ENCODE assay signal across 8 mouse cellular contexts in the genomic region with DNA sequence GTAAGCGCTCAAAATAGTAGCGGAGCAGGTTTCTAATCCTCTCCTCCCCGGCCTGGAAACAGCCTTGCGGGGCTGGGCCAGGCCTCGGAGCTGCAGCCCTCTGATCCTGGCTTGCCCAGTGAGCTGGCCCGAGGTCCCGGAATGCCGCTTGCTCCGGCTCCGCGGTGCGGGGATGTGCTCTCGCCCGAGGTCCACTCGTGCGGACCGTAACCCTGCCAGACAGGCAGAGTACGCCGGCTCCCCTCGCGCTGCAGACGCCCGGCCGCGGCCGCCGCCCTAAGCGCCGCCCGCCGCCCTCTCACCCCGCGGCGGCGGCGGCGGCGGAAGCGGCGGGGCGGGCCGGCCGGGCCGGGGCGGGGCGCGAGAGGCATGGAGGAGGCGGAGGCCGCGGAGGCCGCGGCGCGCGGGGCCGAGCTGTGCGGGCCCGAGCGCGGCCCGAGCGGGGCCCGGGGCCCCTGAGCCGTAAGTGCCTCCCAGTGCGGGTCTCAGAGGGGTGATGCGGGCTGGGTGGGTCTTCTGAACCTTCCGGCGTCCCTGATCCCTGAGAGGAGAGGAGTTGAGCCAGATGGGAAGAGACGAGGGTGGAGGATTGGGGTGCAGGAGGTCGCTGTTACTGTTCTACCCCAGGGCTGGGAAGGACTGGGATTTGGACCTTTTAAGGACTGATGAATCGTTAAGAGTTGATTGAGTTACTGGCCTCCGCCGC. TPM values are rescaled to one million over a fixed set of nuclear protein-coding genes. Genes with fewer than 3 reads are reported as not detected.
DNase-seq lines count a peak whose midpoint lies in the region; ATAC-seq and TF ChIP-seq lines count a peak whose summit lies in the region.

No protein-coding gene starts in this region.

- ATAC-seq in granulocyte monocyte progenitor cell, adult 5-6 weeks (replicated peaks; ENCODE audit: poor library complexity, severe bottlenecking), result peak; percentile 73
- ATAC-seq in intestine, embryonic 15.5 days, result peak; percentile 98
- peak; percentile 94 for ATAC-seq in liver, embryonic 13.5 days (ENCODE audit: low read depth)

- H3K27me3 ChIP-seq in intestine, embryonic 15.5 days (replicated peaks), result no peaks in the 10 kb centered on the region
- H3K27me3 ChIP-seq in liver, embryonic 13.5 days, result peaks cover 1% of the 10 kb centered on the region; the same call in 1 of the 2 replicates
- no peaks in the 10 kb centered on the region for H3K27me3 ChIP-seq in myocyte (ENCODE audit: control insufficient read depth, insufficient read depth, insufficient read length)
- no peaks in the 10 kb centered on the region for H3K27me3 ChIP-seq in splenic B cell, adult 2 months (ENCODE audit: control insufficient read depth, insufficient read depth, low read length, poor library complexity, severe bottlenecking)

- DNase-seq in 416B (ENCODE audit: low read depth), result peak; percentile 53
- DNase-seq in adrenal gland, adult (ENCODE audit: inconsistent age in 2 of 2, low spot score in 1 of 2), result peak; percentile 79 to 91
- peak; percentile 69 for DNase-seq in embryo, embryonic 10 days (ENCODE audit: low spot score)
- DNase-seq in liver, embryonic 13.5 days, result peak; percentile 58
- DNase-seq in splenic B cell, adult 2 months (ENCODE audit: low read depth, low spot score), result peak; percentile 54

- peaks cover 15% of the 10 kb centered on the region for H3K4me1 ChIP-seq in intestine, embryonic 15.5 days (replicated peaks)
- peaks cover 27% of the 10 kb centered on the region for H3K4me1 ChIP-seq in liver, embryonic 13.5 days (replicated peaks)

- H3K36me3 ChIP-seq in intestine, embryonic 15.5 days, result peaks cover 21% of the 10 kb centered on the region
- peaks cover 36% of the 10 kb centered on the region for H3K36me3 ChIP-seq in liver, embryonic 13.5 days
- peaks cover 24% of the 10 kb centered on the region for H3K36me3 ChIP-seq in myocyte (ENCODE audit: control insufficient read depth, insufficient read depth)
- H3K36me3 ChIP-seq in splenic B cell, adult 2 months (ENCODE audit: control insufficient read depth, insufficient read depth, low read length, poor library complexity, severe bottlenecking), result peaks cover 7% of the 10 kb centered on the region

- peak; percentile 91 for TF ChIP-seq POLR2A in myocyte (IDR thresholded peaks at IDR 0.05; ENCODE audit: insufficient read length, low read depth)

- peaks cover 20% of the 10 kb centered on the region for H3K79me2 ChIP-seq in myocyte (ENCODE audit: control insufficient read depth, insufficient read depth)

- H3ac ChIP-seq in myocyte (ENCODE audit: control insufficient read depth, insufficient read length), result peak overlapping the region; percentile 68

- H3K4me3 ChIP-seq in intestine, embryonic 15.5 days (replicated peaks), result peak overlapping the region; percentile 75
- peak overlapping the region; percentile 74 for H3K4me3 ChIP-seq in liver, embryonic 13.5 days (replicated peaks)
- H3K4me3 ChIP-seq in myocyte, result peak overlapping the region; percentile 95

- no peaks in the 10 kb centered on the region for H3K9me3 ChIP-seq in intestine, embryonic 15.5 days
- H3K9me3 ChIP-seq in liver, embryonic 13.5 days (replicated peaks), result no peaks in the 10 kb centered on the region

- WGBS in intestine, embryonic 15.5 days, result under 1% methylated on average over 63 of the region's 73 CpGs
- WGBS in liver, embryonic 13.5 days (ENCODE audit: insufficient replicate concordance), result under 1% methylated on average over 56 of the region's 73 CpGs

- H3K9ac ChIP-seq in intestine, embryonic 15.5 days, result peak overlapping the region; percentile 90
- peak overlapping the region; percentile 88 for H3K9ac ChIP-seq in liver, embryonic 13.5 days

- H3K4me2 ChIP-seq in intestine, embryonic 15.5 days (replicated peaks), result peak overlapping the region; percentile 77
- peak overlapping the region; percentile 92 for H3K4me2 ChIP-seq in liver, embryonic 13.5 days
- peak overlapping the region; percentile 94 for H3K4me2 ChIP-seq in myocyte (ENCODE audit: low read depth)

- peak overlapping the region; percentile 89 for H3K27ac ChIP-seq in intestine, embryonic 15.5 days
- peak overlapping the region; percentile 77 for H3K27ac ChIP-seq in liver, embryonic 13.5 days

TF ChIP-seq in myocyte, 11 proteins besides CTCF, POLR2A, EP300 and RAD21:
- TF ChIP-seq SRF (IDR thresholded peaks at IDR 0.05; ENCODE audit: control insufficient read depth, insufficient read length, low read depth) (no peak), POLR2AphosphoS2 (IDR thresholded peaks at IDR 0.05; ENCODE audit: insufficient read length, low read depth) (peak; percentile 89)

RNA-seq across cellular contexts. Expression of a gene that starts 0.8 kb away (rescaled TPM):
- not detected in 2 replicates for total RNA-seq in granulocyte monocyte progenitor cell, adult 5-6 weeks (2014; fragmentation: Nextera tagmentation)
- total RNA-seq in granulocyte monocyte progenitor cell, adult 5-6 weeks (2017), result not detected in 2 replicates
- polyA plus RNA-seq in intestine, embryonic 15.5 days (2015; fragmentation: Nextera tagmentation; extraction: Ambion mirVana), result 1.5 and 1.6 TPM in 2 replicates
- 0.23 and 0.25 TPM in 2 replicates for polyA plus RNA-seq in liver, embryonic 13.5 days (2015; fragmentation: Nextera tagmentation; extraction: Ambion mirVana)
- polyA plus RNA-seq in myocyte (2012; fragmentation: generic; extraction: Trizol), result 1.5 TPM

RNA-seq across cellular contexts. Expression of a gene that starts 17.1 kb away (rescaled TPM):
- total RNA-seq in granulocyte monocyte progenitor cell, adult 5-6 weeks (2014; fragmentation: Nextera tagmentation), result not detected in 2 replicates
- not detected in 2 replicates for total RNA-seq in granulocyte monocyte progenitor cell, adult 5-6 weeks (2017)
- polyA plus RNA-seq in intestine, embryonic 15.5 days (2015; fragmentation: Nextera tagmentation; extraction: Ambion mirVana), result 35.7 and 43.6 TPM in 2 replicates
- polyA plus RNA-seq in liver, embryonic 13.5 days (2015; fragmentation: Nextera tagmentation; extraction: Ambion mirVana), result 0.09 TPM in 1 of 2 replicates, not detected in the other
- 0.16 TPM for polyA plus RNA-seq in myocyte (2012; fragmentation: generic; extraction: Trizol)

RNA-seq across cellular contexts. Expression of a gene that starts 22.9 kb away (rescaled TPM):
- total RNA-seq in granulocyte monocyte progenitor cell, adult 5-6 weeks (2014; fragmentation: Nextera tagmentation), result not detected in 2 replicates
- total RNA-seq in granulocyte monocyte progenitor cell, adult 5-6 weeks (2017), result not detected in 2 replicates
- not detected in 2 replicates for polyA plus RNA-seq in intestine, embryonic 15.5 days (2015; fragmentation: Nextera tagmentation; extraction: Ambion mirVana)
- polyA plus RNA-seq in liver, embryonic 13.5 days (2015; fragmentation: Nextera tagmentation; extraction: Ambion mirVana), result not detected in 2 replicates
- not detected for polyA plus RNA-seq in myocyte (2012; fragmentation: generic; extraction: Trizol)

RNA-seq across cellular contexts. Expression of a gene that starts 22.9 kb away (rescaled TPM):
- not detected in 2 replicates for total RNA-seq in granulocyte monocyte progenitor cell, adult 5-6 weeks (2014; fragmentation: Nextera tagmentation)
- total RNA-seq in granulocyte monocyte progenitor cell, adult 5-6 weeks (2017), result 0.26 TPM in 2 replicates
- polyA plus RNA-seq in intestine, embryonic 15.5 days (2015; fragmentation: Nextera tagmentation; extraction: Ambion mirVana), result not detected in 2 replicates
- not detected in 2 replicates for polyA plus RNA-seq in liver, embryonic 13.5 days (2015; fragmentation: Nextera tagmentation; extraction: Ambion mirVana)
- not detected for polyA plus RNA-seq in myocyte (2012; fragmentation: generic; extraction: Trizol)

RNA-seq across cellular contexts. Expression of a gene that starts 26.7 kb away (rescaled TPM):
- 13.8 and 18.3 TPM in 2 replicates for total RNA-seq in granulocyte monocyte progenitor cell, adult 5-6 weeks (2014; fragmentation: Nextera tagmentation)
- total RNA-seq in granulocyte monocyte progenitor cell, adult 5-6 weeks (2017), result 17.1 and 17.5 TPM in 2 replicates
- polyA plus RNA-seq in intestine, embryonic 15.5 days (2015; fragmentation: Nextera tagmentation; extraction: Ambion mirVana), result 45.8 and 48.0 TPM in 2 replicates
- 13.3 and 14.4 TPM in 2 replicates for polyA plus RNA-seq in liver, embryonic 13.5 days (2015; fragmentation: Nextera tagmentation; extraction: Ambion mirVana)
- polyA plus RNA-seq in myocyte (2012; fragmentation: generic; extraction: Trizol), result 75.9 TPM

Comparison
In these comparisons a context has a peak if more than half of its experiments do, and no peak if none do; other contexts are left out.
1. Peak in every context shown above with its lines: DNase-seq, ATAC-seq, H3K4me3 ChIP-seq and H3K27ac ChIP-seq.
2. RNA of a gene that starts 17.1 kb away (polyA plus RNA-seq): 35.7 to 43.6 TPM in intestine, embryonic 15.5 days; 0.16 TPM in myocyte (single experiment) and 0.09 TPM in liver, embryonic 13.5 days; every median in the first group is over 10 times any median in the second.